Mouse (Mus musculus) limb, embryonic 11.5 days (tissue): ENCODE results near the gene Nadk. TPM values are rescaled to one million over a fixed set of nuclear protein-coding genes. Genes with fewer than 3 reads are reported as not detected.

Source experiments
- ATAC-seq: fragments of 200-750 bp; cut with Nextera tagmentation; 2 replicates; pipeline ENCODE4 v1.8.0; 2017; ENCODE audit warnings: low read depth; ENCODE audit not compliant: insufficient number of reproducible peaks, low FRiP score, low TSS enrichment
- DNase-seq: peaks from one replicate; pipeline ENCODE4 v3.0.0-alpha.2; 2015; ENCODE audit warnings: low spot score
- H3K27ac ChIP-seq: fragments of 300-500 bp; sonication (generic); replicated peaks from 2 replicates; pipeline ENCODE4 v1.5.1; 2014; ENCODE audit warnings: low read depth, mild to moderate bottlenecking, low read length
- H3K27me3 ChIP-seq: fragments of 300-500 bp; sonication (generic); 2 replicates; pipeline ENCODE4 v1.6.1; 2014; ENCODE audit warnings: mild to moderate bottlenecking, low read length, mixed read lengths; ENCODE audit not compliant: control insufficient read depth, insufficient read depth
- H3K36me3 ChIP-seq: fragments of 300-500 bp; sonication (generic); 2 replicates; pipeline ENCODE4 v1.6.1; 2014; ENCODE audit warnings: mild to moderate bottlenecking, low read length, moderate library complexity, mixed read lengths; ENCODE audit not compliant: control insufficient read depth, insufficient read depth
- H3K4me1 ChIP-seq: fragments of 300-500 bp; sonication (generic); 2 replicates; pipeline ENCODE4 v1.6.1; 2014; ENCODE audit warnings: low read length, mixed read lengths; ENCODE audit not compliant: control insufficient read depth, insufficient read depth
- H3K4me2 ChIP-seq: fragments of 300-500 bp; sonication (generic); 2 replicates; pipeline ENCODE4 v1.6.1; 2014; ENCODE audit warnings: low read depth, mild to moderate bottlenecking, moderate library complexity; ENCODE audit not compliant: severe bottlenecking
- H3K4me3 ChIP-seq: fragments of 300-500 bp; sonication (generic); 2 replicates; pipeline ENCODE4 v1.5.1; 2014; ENCODE audit warnings: low read depth, low read length
- H3K9ac ChIP-seq: fragments of 300-500 bp; sonication (generic); 2 replicates; pipeline ENCODE4 v1.6.1; 2014; ENCODE audit warnings: mild to moderate bottlenecking, low read length
- H3K9me3 ChIP-seq: fragments of 300-500 bp; sonication (generic); 2 replicates; pipeline ENCODE4 v1.6.1; 2016; ENCODE audit warnings: low read length; ENCODE audit not compliant: control insufficient read depth
- WGBS: fragments of 180-500 bp; shearing (Covaris S2); extraction: QIAGEN DNeasy Blood & Tissue Kit; methylation state at CpG from one replicate; pipeline ENCODE4 v1.1.7; 2014; 5-methylcytosine and 5-hydroxymethylcytosine counted together
- polyA plus RNA-seq: library from polyadenylated mRNA; unstranded; fragments of >200 nt; fragmentation: Nextera tagmentation; extraction: Ambion mirVana; gene quantifications from 2 replicates; pipeline ENCODE4 v1.2.1, GENCODE M21; 2014

Nadk gene
- polyA plus RNA-seq, result 99.1 and 105 TPM in 2 replicates

GRCm38 (mm10) chr4:155561661-155562442 lies at the start of gene Nadk:
Gene Nadk, plus strand, starts transcription at chr4:155562378.
- peaks cover 20% of the 10 kb centered on the region for H3K4me1 ChIP-seq
- H3K4me3 ChIP-seq, result peak within 1 kb of the TSS; percentile 9; the same call in 1 of the 2 replicates
- WGBS, result 77% methylated on average over 7 of the region's 7 CpGs
- no peak for DNase-seq
- H3K9ac ChIP-seq, result peak within 1 kb of the TSS; percentile 45
- H3K9me3 ChIP-seq, result no peaks in the 10 kb centered on the region
- no peak for ATAC-seq
- H3K27ac ChIP-seq, result peak within 1 kb of the TSS; percentile 57; the same call in 1 of the 2 replicates
- no peaks in the 10 kb centered on the region for H3K27me3 ChIP-seq
- peak within 1 kb of the TSS; percentile 51 for H3K4me2 ChIP-seq
- H3K36me3 ChIP-seq, result peaks cover 15% of the 10 kb centered on the region

- no peaks in the 10 kb centered on the region; the same call in 1 of the 2 replicates for H3K36me3 ChIP-seq
- H3K27me3 ChIP-seq, result no peaks in the 10 kb centered on the region
- no peak overlapping the region for H3K27ac ChIP-seq
- H3K4me3 ChIP-seq, result no peak overlapping the region
- H3K9me3 ChIP-seq, result no peaks in the 10 kb centered on the region
- H3K4me2 ChIP-seq, result no peak overlapping the region
- ATAC-seq, result no peak
- no peaks in the 10 kb centered on the region for H3K4me1 ChIP-seq
- H3K9ac ChIP-seq, result no peak overlapping the region
- DNase-seq, result no peak
- 94% methylated on average over 2 of the region's 2 CpGs for WGBS
These were observed 47.4 kb upstream of the Nadk start for GRCm38 (mm10) chr4:155514810-155515209.

- ATAC-seq, result no peak
- no peaks in the 10 kb centered on the region for H3K4me1 ChIP-seq
- no peak overlapping the region for H3K4me2 ChIP-seq
- no peak overlapping the region for H3K27ac ChIP-seq
- no peak for DNase-seq
- 89% methylated on average over 7 of the region's 7 CpGs for WGBS
- H3K9me3 ChIP-seq, result no peaks in the 10 kb centered on the region
- no peak overlapping the region for H3K9ac ChIP-seq
- no peak overlapping the region for H3K4me3 ChIP-seq
- H3K36me3 ChIP-seq, result peaks cover 2% of the 10 kb centered on the region
- no peaks in the 10 kb centered on the region for H3K27me3 ChIP-seq
These were observed 44.1 kb upstream of the Nadk start for GRCm38 (mm10) chr4:155517948-155518517.

GRCm38 (mm10) chr4:155522327-155522726 lies 39.9 kb upstream of the Nadk start:
- DNase-seq (no peak), ATAC-seq (no peak)
- Histone ChIP-seq H3K27me3 (no peaks in the 10 kb centered on the region), H3K9ac (no peak overlapping the region), H3K27ac (no peak overlapping the region), H3K4me1 (no peaks in the 10 kb centered on the region), H3K9me3 (no peaks in the 10 kb centered on the region), H3K4me3 (no peak overlapping the region), H3K36me3 (peaks cover 2% of the 10 kb centered on the region; the same call in 1 of the 2 replicates), H3K4me2 (no peak overlapping the region)
- WGBS, result 67% methylated on average over 7 of the region's 7 CpGs

- peaks cover 4% of the 10 kb centered on the region for H3K36me3 ChIP-seq
- ATAC-seq (no peak), DNase-seq (no peak)
- H3K9me3 ChIP-seq, result no peaks in the 10 kb centered on the region
- WGBS, result 91% methylated on average over 5 of the region's 5 CpGs
- H3K9ac ChIP-seq, result no peak overlapping the region
- H3K27ac ChIP-seq, result no peak overlapping the region
- no peaks in the 10 kb centered on the region for H3K27me3 ChIP-seq
- H3K4me3 ChIP-seq, result no peak overlapping the region
- no peak overlapping the region for H3K4me2 ChIP-seq
- no peaks in the 10 kb centered on the region for H3K4me1 ChIP-seq
These were observed 36.4 kb upstream of the Nadk start for GRCm38 (mm10) chr4:155525751-155526150.

- Histone ChIP-seq H3K36me3 (peaks cover 7% of the 10 kb centered on the region), H3K4me2 (no peak overlapping the region), H3K27me3 (no peaks in the 10 kb centered on the region), H3K9me3 (no peaks in the 10 kb centered on the region), H3K9ac (no peak overlapping the region), H3K4me1 (no peaks in the 10 kb centered on the region), H3K27ac (no peak overlapping the region), H3K4me3 (no peak overlapping the region)
- 92% methylated on average over 3 of the region's 3 CpGs for WGBS
- no peak for DNase-seq
- no peak for ATAC-seq
These were observed 32.9 kb upstream of the Nadk start for GRCm38 (mm10) chr4:155529294-155529693.

- H3K4me3 ChIP-seq, result no peak overlapping the region
- ATAC-seq, result no peak
- no peaks in the 10 kb centered on the region for H3K9me3 ChIP-seq
- 95% methylated on average over 7 of the region's 7 CpGs for WGBS
- no peaks in the 10 kb centered on the region for H3K27me3 ChIP-seq
- H3K9ac ChIP-seq, result no peak overlapping the region
- no peak for DNase-seq
- no peak overlapping the region for H3K4me2 ChIP-seq
- H3K27ac ChIP-seq, result no peak overlapping the region
- no peaks in the 10 kb centered on the region for H3K4me1 ChIP-seq
- H3K36me3 ChIP-seq, result peaks cover 30% of the 10 kb centered on the region
These were observed 12.2 kb upstream of the Nadk start for GRCm38 (mm10) chr4:155549993-155550392.

- ATAC-seq (no peak), DNase-seq (no peak)
- Histone ChIP-seq H3K4me1 (no peaks in the 10 kb centered on the region), H3K4me3 (no peak overlapping the region), H3K27me3 (no peaks in the 10 kb centered on the region), H3K4me2 (no peak overlapping the region), H3K9me3 (no peaks in the 10 kb centered on the region), H3K9ac (no peak overlapping the region), H3K36me3 (peaks cover 32% of the 10 kb centered on the region), H3K27ac (no peak overlapping the region)
- WGBS, result 93% methylated on average over 2 of the region's 2 CpGs
These were observed 11.7 kb upstream of the Nadk start for GRCm38 (mm10) chr4:155550446-155550845.
